ENCODE assay signal across 11 mouse cellular contexts in genomic region chr15:63497207-63497606, GRCm38 (mm10).
"Had no signal": no experiment of that assay in that cellular context is flagged by ENCODE, and none has a peak within 500 bp of the region (broad histone marks: within the 10 kb centered on the region; RNA-seq: fewer than 3 reads in every experiment).

No protein-coding gene starts in this region.

- ATAC-seq: inflammation-experienced regulatory T-cells, adult 6 months; intestine, embryonic 16.5 days; midbrain, embryonic 13.5 days; midbrain, embryonic 16.5 days had no signal

- DNase-seq: kidney, adult 18-20 months; kidney, postnatal 25 days; layer of hippocampus, postnatal 36 days; lung, adult 2 months; right cerebral cortex, postnatal 14 days; spleen, adult 18-20 months; thymus, postnatal 25 days had no signal
